Mouse (Mus musculus) C2C12 (cell line): ENCODE results near the gene Lbhd1.

ENCODE experiments used
- CTCF ChIP-seq: IDR thresholded peaks from one replicate; pipeline ENCODE4 v1.5.1; 2011; ENCODE audit not compliant: control insufficient read depth, insufficient read depth, insufficient read length
- USF1 ChIP-seq: IDR thresholded peaks from one replicate; pipeline ENCODE4 v1.6.1; 2011; ENCODE audit warnings: low read depth, mild to moderate bottlenecking, control low read depth, moderate library complexity

GRCm38 (mm10) chr19:8842961-8843360 is 40.6 kb upstream of the Lbhd1 start:
- TF ChIP-seq CTCF (no peak), USF1 (no peak)
